Comparison of ENCODE assay signal across 19 mouse cellular contexts in the genomic region with DNA sequence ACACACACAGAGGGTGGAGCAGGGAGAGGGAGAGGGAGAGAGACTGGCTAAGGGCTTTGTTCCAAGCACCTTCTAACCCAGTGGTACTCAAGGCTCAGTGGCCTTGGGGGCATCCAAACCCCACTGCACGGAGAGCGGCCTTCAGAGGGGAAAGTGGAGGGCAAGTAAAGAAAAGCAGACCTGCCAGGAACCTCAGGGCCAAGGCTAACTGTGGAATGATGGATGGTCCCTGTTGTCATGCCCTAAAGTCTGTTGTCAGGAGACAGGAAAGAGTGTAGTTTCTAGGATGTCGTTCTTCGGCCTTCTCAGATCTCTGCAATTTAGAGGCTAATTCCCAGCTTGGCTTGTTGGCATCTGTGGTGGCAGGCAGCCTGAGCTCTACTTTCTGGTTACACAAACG. TPM values are rescaled to one million over a fixed set of nuclear protein-coding genes. Genes with fewer than 3 reads are reported as not detected.
DNase-seq lines count a peak whose midpoint lies in the region.
"Had no signal": no experiment of that assay in that cellular context is flagged by ENCODE, and none has a peak within 500 bp of the region (broad histone marks: within the 10 kb centered on the region; RNA-seq: fewer than 3 reads in every experiment).

No protein-coding gene starts in this region.

- peak; percentile 29 for DNase-seq in ovary, adult 18-20 months (ENCODE audit: low spot score)
- no peak for DNase-seq in ovary, postnatal 10 days (ENCODE audit: low spot score)
- DNase-seq in adrenal gland, adult (ENCODE audit: inconsistent age in 2 of 2, low spot score in 1 of 2): peak; percentile 77 to 92
- peak; percentile 68 for DNase-seq in adrenal gland, postnatal 10 days
- DNase-seq in adrenal gland, postnatal 36 days: peak; percentile 72 to 76
- DNase-seq in kidney, adult 9 months: no peak
- no peak for DNase-seq in cerebellum, adult 18-20 months
- DNase-seq in neural tube, embryonic 10.5 days (ENCODE audit: extremely low spot score, low spot score): no peak
- DNase-seq: B cell, adult 2 months; cerebellum, adult 11-12 months; cerebellum, adult 9-10 months; cerebellum, postnatal 25 days; forebrain, postnatal 0 days; gastrocnemius, adult 2 months; gastrocnemius, postnatal 14 days; heart, adult 18-20 months; heart, postnatal 14 days; heart, postnatal 4 days; kidney, adult 18-20 months had no signal

RNA-seq across cellular contexts. Expression of gene Dpy19l1, which starts 32.8 kb away (rescaled TPM):
- 10 to 100 TPM; 31.8 to 40.8 TPM for total RNA-seq in adrenal gland, postnatal 10 days (2021)
- total RNA-seq in adrenal gland, postnatal 36 days (2021): 10 to 100 TPM; 28.7 to 66.5 TPM

Comparison
In these comparisons a context has a peak if more than half of its experiments do, and no peak if none do; other contexts are left out.
1. DNase-seq: peak in ovary, adult 18-20 months (single experiment), adrenal gland, adult (2 of 2), adrenal gland, postnatal 10 days (single experiment) and adrenal gland, postnatal 36 days (2 of 2); none in ovary, postnatal 10 days (single experiment), kidney, adult 9 months (single experiment), cerebellum, adult 18-20 months (0 of 2) and neural tube, embryonic 10.5 days (single experiment).